Mouse (Mus musculus): ENCODE data around the gene Zbtb38. TPM values are rescaled to one million over a fixed set of nuclear protein-coding genes. Genes with fewer than 3 reads are reported as not detected.

Zbtb38 gene
- total RNA-seq (2012; rRNA removed), result 16.0 and 26.2 TPM in 2 replicates

GRCm38 (mm10) chr9:96752603-96753114 lies at the start of gene Zbtb38:
TSS of gene Zbtb38 (minus strand) at chr9:96752831.
- in situ Hi-C loops (cut with MboI; ENCODE audit: low sequenced_read_pairs in 2 of 2, unreplicated experiment in 2 of 2), result no loop called here
- DNase-seq (ENCODE audit: low read depth, low spot score), result peak; percentile 58
- no peak for TF ChIP-seq ZC3H11A (IDR thresholded peaks at IDR 0.05; ENCODE audit: borderline replicate concordance, low read depth, low read length)
- no peak for TF ChIP-seq ZNF384 (IDR thresholded peaks at IDR 0.05; ENCODE audit: low read depth, low read length)
- TF ChIP-seq HCFC1 (IDR thresholded peaks at IDR 0.05; ENCODE audit: borderline replicate concordance, insufficient read depth, low read length), result no peak
- no peak for TF ChIP-seq CHD2 (IDR thresholded peaks at IDR 0.05; ENCODE audit: low read depth, low read length)
- TF ChIP-seq MAFK (IDR thresholded peaks at IDR 0.05; ENCODE audit: insufficient read depth, low read depth, low read length), result no peak
- Histone ChIP-seq H3K4me1 (ENCODE audit: control insufficient read depth in 2 of 2, insufficient read depth in 2 of 2, low read length in 2 of 2, poor library complexity in 1 of 2) (peaks cover 6 to 18% of the 10 kb centered on the region in 2 experiments; a peak in 3 of 4 replicates), H3K9me3 (ENCODE audit: control insufficient read depth, insufficient read depth, low read depth, low read length) (no peaks in the 10 kb centered on the region), H3K36me3 (ENCODE audit: control insufficient read depth, insufficient read depth, low read length, poor library complexity, severe bottlenecking) (no peaks in the 10 kb centered on the region), H3K4me3 (ENCODE audit: insufficient read depth in 1 of 2, low read depth in 1 of 2, low read length in 2 of 2, poor library complexity in 1 of 2, severe bottlenecking in 1 of 2) (peak within 1 kb of the TSS; percentile 29 to 47), H3K27ac (ENCODE audit: insufficient read depth, low read depth, low read length, poor library complexity, severe bottlenecking) (peak within 1 kb of the TSS; percentile 23; the same call in 1 of the 2 replicates), H3K9ac (ENCODE audit: insufficient read depth, low read depth, low read length, poor library complexity, severe bottlenecking) (peak within 1 kb of the TSS; percentile 76; the same call in 1 of the 2 replicates)

GRCm38 (mm10) chr9:96800131-96800825 lies 47.6 kb upstream of the Zbtb38 start:
- H3K9ac ChIP-seq (ENCODE audit: insufficient read depth, low read depth, low read length, poor library complexity, severe bottlenecking), result no peak overlapping the region; the same call in 1 of the 2 replicates
- H3K4me1 ChIP-seq (ENCODE audit: control insufficient read depth in 2 of 2, insufficient read depth in 2 of 2, low read length in 2 of 2, poor library complexity in 1 of 2), result peaks cover 6 to 10% of the 10 kb centered on the region in 2 experiments; a peak in 3 of 4 replicates
- H3K36me3 ChIP-seq (ENCODE audit: control insufficient read depth, insufficient read depth, low read length, poor library complexity, severe bottlenecking), result no peaks in the 10 kb centered on the region
- no peak for TF ChIP-seq CHD2 (IDR thresholded peaks at IDR 0.05; ENCODE audit: low read depth, low read length)
- TF ChIP-seq HCFC1 (IDR thresholded peaks at IDR 0.05; ENCODE audit: borderline replicate concordance, insufficient read depth, low read length), result no peak
- no peak for TF ChIP-seq MAFK (IDR thresholded peaks at IDR 0.05; ENCODE audit: insufficient read depth, low read depth, low read length)
- TF ChIP-seq ZC3H11A (IDR thresholded peaks at IDR 0.05; ENCODE audit: borderline replicate concordance, low read depth, low read length), result no peak
- no peak for TF ChIP-seq ZNF384 (IDR thresholded peaks at IDR 0.05; ENCODE audit: low read depth, low read length)
- H3K9me3 ChIP-seq (ENCODE audit: control insufficient read depth, insufficient read depth, low read depth, low read length), result no peaks in the 10 kb centered on the region
- no peak overlapping the region for H3K4me3 ChIP-seq (ENCODE audit: insufficient read depth in 1 of 2, low read depth in 1 of 2, low read length in 2 of 2, poor library complexity in 1 of 2, severe bottlenecking in 1 of 2)
- peak overlapping the region; percentile 48; the same call in 1 of the 2 replicates for H3K27ac ChIP-seq (ENCODE audit: insufficient read depth, low read depth, low read length, poor library complexity, severe bottlenecking)
- in situ Hi-C loops (cut with MboI; ENCODE audit: low sequenced_read_pairs in 2 of 2, unreplicated experiment in 2 of 2), result no loop called here
- no peak for DNase-seq (ENCODE audit: low read depth, low spot score)

GRCm38 (mm10) chr9:96797311-96797710 lies 44.7 kb upstream of the Zbtb38 start:
- no peaks in the 10 kb centered on the region for H3K36me3 ChIP-seq (ENCODE audit: control insufficient read depth, insufficient read depth, low read length, poor library complexity, severe bottlenecking)
- peaks cover 6 to 10% of the 10 kb centered on the region in 2 experiments for H3K4me1 ChIP-seq (ENCODE audit: control insufficient read depth in 2 of 2, insufficient read depth in 2 of 2, low read length in 2 of 2, poor library complexity in 1 of 2)
- no peak for TF ChIP-seq ZC3H11A (IDR thresholded peaks at IDR 0.05; ENCODE audit: borderline replicate concordance, low read depth, low read length)
- no peak for TF ChIP-seq HCFC1 (IDR thresholded peaks at IDR 0.05; ENCODE audit: borderline replicate concordance, insufficient read depth, low read length)
- TF ChIP-seq MAFK (IDR thresholded peaks at IDR 0.05; ENCODE audit: insufficient read depth, low read depth, low read length), result no peak
- TF ChIP-seq ZNF384 (IDR thresholded peaks at IDR 0.05; ENCODE audit: low read depth, low read length), result no peak
- TF ChIP-seq CHD2 (IDR thresholded peaks at IDR 0.05; ENCODE audit: low read depth, low read length), result no peak
- no peak overlapping the region for H3K27ac ChIP-seq (ENCODE audit: insufficient read depth, low read depth, low read length, poor library complexity, severe bottlenecking)
- H3K4me3 ChIP-seq (ENCODE audit: insufficient read depth in 1 of 2, low read depth in 1 of 2, low read length in 2 of 2, poor library complexity in 1 of 2, severe bottlenecking in 1 of 2), result no peak overlapping the region
- H3K9me3 ChIP-seq (ENCODE audit: control insufficient read depth, insufficient read depth, low read depth, low read length), result no peaks in the 10 kb centered on the region
- no peak for DNase-seq (ENCODE audit: low read depth, low spot score)
- no peak overlapping the region for H3K9ac ChIP-seq (ENCODE audit: insufficient read depth, low read depth, low read length, poor library complexity, severe bottlenecking)
- in situ Hi-C loops (cut with MboI; ENCODE audit: low sequenced_read_pairs in 2 of 2, unreplicated experiment in 2 of 2), result no loop called here

- Histone ChIP-seq H3K36me3 (ENCODE audit: control insufficient read depth, insufficient read depth, low read length, poor library complexity, severe bottlenecking) (no peaks in the 10 kb centered on the region), H3K27ac (ENCODE audit: insufficient read depth, low read depth, low read length, poor library complexity, severe bottlenecking) (0 out of 2 replicates have a peak overlapping the region, but pooled peaks have one; percentile 67), H3K4me1 (ENCODE audit: control insufficient read depth in 2 of 2, insufficient read depth in 2 of 2, low read length in 2 of 2, poor library complexity in 1 of 2) (peaks cover 5% of the 10 kb centered on the region in 2 experiments), H3K9me3 (ENCODE audit: control insufficient read depth, insufficient read depth, low read depth, low read length) (no peaks in the 10 kb centered on the region), H3K9ac (ENCODE audit: insufficient read depth, low read depth, low read length, poor library complexity, severe bottlenecking) (peak overlapping the region; percentile 78; the same call in 1 of the 2 replicates), H3K4me3 (ENCODE audit: insufficient read depth in 1 of 2, low read depth in 1 of 2, low read length in 2 of 2, poor library complexity in 1 of 2, severe bottlenecking in 1 of 2) (peak overlapping the region; percentile 8 to 69; a peak in 2 of 4 replicates)
- in situ Hi-C loops (cut with MboI; ENCODE audit: low sequenced_read_pairs in 2 of 2, unreplicated experiment in 2 of 2), result no loop called here
- no peak for TF ChIP-seq ZC3H11A (IDR thresholded peaks at IDR 0.05; ENCODE audit: borderline replicate concordance, low read depth, low read length)
- TF ChIP-seq HCFC1 (IDR thresholded peaks at IDR 0.05; ENCODE audit: borderline replicate concordance, insufficient read depth, low read length), result peak; percentile 89
- DNase-seq (ENCODE audit: low read depth, low spot score), result no peak
Observed at GRCm38 (mm10) chr9:96795399-96795928, 42.8 kb upstream of the Zbtb38 start.
